Mouse (Mus musculus) kidney, embryonic 14.5 days (tissue): Measurements from ENCODE around the gene Opn3. TPM values are rescaled to one million over a fixed set of nuclear protein-coding genes. Genes with fewer than 3 reads are reported as not detected.

Experiments
- ATAC-seq: fragments of 200-750 bp; cut with Nextera tagmentation; 2 replicates; pipeline ENCODE4 v1.8.0; 2017; ENCODE audit warnings: moderate number of reproducible peaks, mild to moderate bottlenecking, moderate TSS enrichment, moderate library complexity; ENCODE audit not compliant: low FRiP score, low TSS enrichment
- H3K27ac ChIP-seq: fragments of 300-500 bp; sonication (generic); 2 replicates; pipeline ENCODE4 v1.5.1; 2014; ENCODE audit warnings: low read depth, mild to moderate bottlenecking, low read length, moderate library complexity, mixed read lengths
- H3K27me3 ChIP-seq: fragments of 300-500 bp; sonication (generic); 2 replicates; pipeline ENCODE4 v1.6.1; 2014; ENCODE audit warnings: mild to moderate bottlenecking, low read length; ENCODE audit not compliant: control insufficient read depth, insufficient read depth
- H3K36me3 ChIP-seq: fragments of 300-500 bp; sonication (generic); 2 replicates; pipeline ENCODE4 v1.6.1; 2014; ENCODE audit warnings: low read length, mixed read lengths; ENCODE audit not compliant: control insufficient read depth, insufficient read depth
- H3K4me1 ChIP-seq: fragments of 300-500 bp; sonication (generic); 2 replicates; pipeline ENCODE4 v1.6.1; 2014; ENCODE audit warnings: low read length, mixed read lengths; ENCODE audit not compliant: control insufficient read depth, insufficient read depth
- H3K4me2 ChIP-seq: fragments of 300-500 bp; sonication (generic); replicated peaks from 2 replicates; pipeline ENCODE4 v1.6.1; 2014; ENCODE audit warnings: low read depth, mild to moderate bottlenecking, low read length
- H3K4me3 ChIP-seq: fragments of 300-500 bp; sonication (generic); 2 replicates; pipeline ENCODE4 v1.5.1; 2014; ENCODE audit warnings: mild to moderate bottlenecking, low read length
- H3K9ac ChIP-seq: fragments of 300-500 bp; sonication (generic); 2 replicates; pipeline ENCODE4 v1.6.1; 2014; ENCODE audit warnings: low read depth, mild to moderate bottlenecking, low read length, moderate library complexity
- H3K9me3 ChIP-seq: fragments of 300-500 bp; sonication (generic); 2 replicates; pipeline ENCODE4 v1.6.1; 2016; ENCODE audit warnings: low read length; ENCODE audit not compliant: control insufficient read depth
- WGBS: fragments of 180-500 bp; shearing (Covaris S2); extraction: QIAGEN DNeasy Blood & Tissue Kit; methylation state at CpG from one replicate; pipeline ENCODE4 v1.1.7; 2014; 5-methylcytosine and 5-hydroxymethylcytosine counted together
- polyA plus RNA-seq: library from polyadenylated mRNA; unstranded; fragments of >200 nt; fragmentation: Nextera tagmentation; extraction: Ambion mirVana; gene quantifications from 2 replicates; pipeline ENCODE4 v1.2.1, GENCODE M21; 2014

The Opn3 gene
- 8.6 and 9.0 TPM in 2 replicates for polyA plus RNA-seq

- WGBS: under 1% methylated on average over 68 of the region's 73 CpGs
- Histone ChIP-seq H3K9me3 (no peaks in the 10 kb centered on the region), H3K36me3 (peaks cover 7% of the 10 kb centered on the region), H3K27me3 (no peaks in the 10 kb centered on the region), H3K9ac (peak within 1 kb of the TSS; percentile 84), H3K4me2 (peak within 1 kb of the TSS; percentile 80), H3K4me3 (peak within 1 kb of the TSS; percentile 62), H3K27ac (peak within 1 kb of the TSS; percentile 65; the same call in 1 of the 2 replicates), H3K4me1 (peaks cover 3% of the 10 kb centered on the region; the same call in 1 of the 2 replicates)
- peak; percentile 99 for ATAC-seq
Measured at GRCm38 (mm10) chr1:175692246-175692996, at the start of gene Opn3, which contains the start of gene Chml. TSS of gene Opn3 (minus strand) at chr1:175692776. TSS of gene Chml (minus strand) at chr1:175692901.

- ATAC-seq: no peak
- 41% methylated on average over 7 of the region's 7 CpGs for WGBS
- H3K4me2 ChIP-seq: no peak overlapping the region
Measured at GRCm38 (mm10) chr1:175725771-175726170, 33.2 kb upstream of the Opn3 start.

GRCm38 (mm10) chr1:175716832-175717231, 24.3 kb upstream of the Opn3 start:
- H3K4me2 ChIP-seq: no peak overlapping the region
- H3K27me3 ChIP-seq: no peaks in the 10 kb centered on the region
- H3K9me3 ChIP-seq: no peaks in the 10 kb centered on the region
- H3K36me3 ChIP-seq: no peaks in the 10 kb centered on the region
- ATAC-seq: no peak
- no peak overlapping the region for H3K9ac ChIP-seq
- H3K4me3 ChIP-seq: no peak overlapping the region
- no peaks in the 10 kb centered on the region for H3K4me1 ChIP-seq
- no peak overlapping the region for H3K27ac ChIP-seq
- 88% methylated on average over 9 of the region's 9 CpGs for WGBS

More at GRCm38 (mm10) chr1:175725771-175726170, 33.2 kb upstream of the Opn3 start:
- no peaks in the 10 kb centered on the region for H3K9me3 ChIP-seq
- H3K4me3 ChIP-seq: no peak overlapping the region
- H3K36me3 ChIP-seq: no peaks in the 10 kb centered on the region
- no peak overlapping the region for H3K27ac ChIP-seq
- H3K9ac ChIP-seq: no peak overlapping the region
- H3K4me1 ChIP-seq: no peaks in the 10 kb centered on the region
- H3K27me3 ChIP-seq: no peaks in the 10 kb centered on the region

GRCm38 (mm10) chr1:175712338-175712909, 19.8 kb upstream of the Opn3 start:
- no peak overlapping the region for H3K4me3 ChIP-seq
- H3K4me2 ChIP-seq: no peak overlapping the region
- no peaks in the 10 kb centered on the region for H3K4me1 ChIP-seq
- ATAC-seq: 0 out of 2 replicates have a peak, but pooled peaks have one; percentile 49
- no peaks in the 10 kb centered on the region for H3K27me3 ChIP-seq
- no peaks in the 10 kb centered on the region for H3K36me3 ChIP-seq
- H3K9me3 ChIP-seq: no peaks in the 10 kb centered on the region
- no peak overlapping the region for H3K9ac ChIP-seq
- no peak overlapping the region for H3K27ac ChIP-seq
- WGBS: 85% methylated on average over 11 of the region's 11 CpGs

- Histone ChIP-seq H3K4me1 (no peaks in the 10 kb centered on the region), H3K4me2 (no peak overlapping the region), H3K9me3 (no peaks in the 10 kb centered on the region), H3K9ac (no peak overlapping the region), H3K36me3 (no peaks in the 10 kb centered on the region), H3K27me3 (no peaks in the 10 kb centered on the region), H3K27ac (no peak overlapping the region), H3K4me3 (no peak overlapping the region)
- ATAC-seq: no peak
Measured at GRCm38 (mm10) chr1:175708013-175708412, 15.4 kb upstream of the Opn3 start.

- no peaks in the 10 kb centered on the region for H3K9me3 ChIP-seq
- WGBS: 41% methylated on average over 5 of the region's 5 CpGs
- no peaks in the 10 kb centered on the region for H3K27me3 ChIP-seq
- H3K4me3 ChIP-seq: no peak overlapping the region
- H3K9ac ChIP-seq: no peak overlapping the region
- H3K4me1 ChIP-seq: no peaks in the 10 kb centered on the region
- no peak for ATAC-seq
- H3K4me2 ChIP-seq: no peak overlapping the region
- no peaks in the 10 kb centered on the region for H3K36me3 ChIP-seq
- no peak overlapping the region for H3K27ac ChIP-seq
Measured at GRCm38 (mm10) chr1:175707599-175707998, 15.0 kb upstream of the Opn3 start.

GRCm38 (mm10) chr1:175701145-175701544, 8.6 kb upstream of the Opn3 start:
- WGBS: 69% methylated on average over 4 of the region's 4 CpGs
- no peaks in the 10 kb centered on the region for H3K36me3 ChIP-seq
- H3K27ac ChIP-seq: no peak overlapping the region
- no peaks in the 10 kb centered on the region for H3K4me1 ChIP-seq
- H3K4me3 ChIP-seq: no peak overlapping the region
- no peaks in the 10 kb centered on the region for H3K9me3 ChIP-seq
- ATAC-seq: no peak
- no peak overlapping the region for H3K4me2 ChIP-seq
- H3K9ac ChIP-seq: no peak overlapping the region
- H3K27me3 ChIP-seq: no peaks in the 10 kb centered on the region

- WGBS: 15% methylated on average over 4 of the region's 4 CpGs
- Histone ChIP-seq H3K4me1 (no peaks in the 10 kb centered on the region), H3K27me3 (no peaks in the 10 kb centered on the region)
Measured at GRCm38 (mm10) chr1:175699796-175700195, 7.2 kb upstream of the Opn3 start.

DNA sequence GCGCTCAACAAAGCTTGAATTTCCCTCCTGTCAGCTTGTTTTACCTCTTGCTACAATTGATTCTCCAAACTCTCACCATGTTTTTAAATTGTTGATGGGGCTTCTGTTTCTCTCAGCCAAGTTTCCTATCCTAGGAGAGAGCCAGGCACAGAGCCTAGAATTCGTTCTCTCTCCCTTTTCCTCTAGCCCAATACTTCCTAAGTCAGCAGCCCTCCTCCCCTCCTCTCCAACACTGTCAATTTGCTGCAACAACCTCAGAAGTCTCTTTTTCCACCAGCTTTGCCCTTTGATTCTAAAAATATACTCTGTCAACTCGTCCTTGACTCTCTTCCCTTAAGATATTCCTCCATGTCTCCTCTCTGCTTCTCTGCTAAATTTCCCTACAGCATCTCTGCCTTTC, 6.8 kb upstream of the Opn3 start:
- WGBS: 54% methylated on average over 3 of the region's 3 CpGs
- no peak for ATAC-seq

More at GRCm38 (mm10) chr1:175699796-175700195, 7.2 kb upstream of the Opn3 start:
- ATAC-seq: peak; percentile 68; the same call in 1 of the 2 replicates
- Histone ChIP-seq H3K9me3 (no peaks in the 10 kb centered on the region), H3K9ac (no peak overlapping the region), H3K4me2 (no peak overlapping the region), H3K4me3 (no peak overlapping the region), H3K36me3 (no peaks in the 10 kb centered on the region), H3K27ac (no peak overlapping the region)

More for the DNA sequence above, 6.8 kb upstream of the Opn3 start:
- H3K9ac ChIP-seq: no peak overlapping the region
- no peak overlapping the region for H3K27ac ChIP-seq
- no peak overlapping the region for H3K4me3 ChIP-seq
- H3K9me3 ChIP-seq: no peaks in the 10 kb centered on the region
- H3K27me3 ChIP-seq: no peaks in the 10 kb centered on the region
- no peaks in the 10 kb centered on the region for H3K4me1 ChIP-seq
- no peaks in the 10 kb centered on the region for H3K36me3 ChIP-seq
- H3K4me2 ChIP-seq: no peak overlapping the region
